Mouse (Mus musculus): Measurements from ENCODE around the gene Trim25.

DNA sequence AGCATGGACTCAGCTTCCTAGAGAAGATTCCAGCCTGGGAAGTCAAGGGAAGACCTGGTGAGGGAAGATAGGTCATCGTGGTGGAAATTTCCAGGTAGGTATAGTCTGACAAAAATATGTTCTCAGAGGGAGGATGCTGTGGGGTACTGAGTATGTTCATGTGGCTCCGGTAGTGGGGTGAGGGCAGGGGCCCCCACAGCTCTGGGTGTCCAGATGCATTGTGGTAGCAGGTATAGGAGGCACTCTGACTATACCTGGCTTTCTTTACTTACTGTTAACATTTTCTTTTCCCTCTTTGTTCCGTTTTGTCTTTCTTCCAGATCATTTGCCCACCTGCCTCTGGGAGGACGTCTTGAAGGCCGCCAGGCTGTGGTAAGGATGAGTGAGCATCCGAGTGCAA lies 67.0 kb downstream of the Trim25 start:
- TF ChIP-seq CTCF (IDR thresholded peaks at IDR 0.05; ENCODE audit: control insufficient read depth, insufficient read depth, low read length) (no peak), POLR2A (IDR thresholded peaks at IDR 0.05; ENCODE audit: borderline replicate concordance, control insufficient read depth, low read depth, low read length) (no peak)
